Mouse (Mus musculus): ENCODE data around the gene Ccdc124. TPM values are rescaled to one million over a fixed set of nuclear protein-coding genes. Genes with fewer than 3 reads are reported as not detected.

The Ccdc124 gene
- polyA plus RNA-seq, 1 experiment: 142 TPM

DNA sequence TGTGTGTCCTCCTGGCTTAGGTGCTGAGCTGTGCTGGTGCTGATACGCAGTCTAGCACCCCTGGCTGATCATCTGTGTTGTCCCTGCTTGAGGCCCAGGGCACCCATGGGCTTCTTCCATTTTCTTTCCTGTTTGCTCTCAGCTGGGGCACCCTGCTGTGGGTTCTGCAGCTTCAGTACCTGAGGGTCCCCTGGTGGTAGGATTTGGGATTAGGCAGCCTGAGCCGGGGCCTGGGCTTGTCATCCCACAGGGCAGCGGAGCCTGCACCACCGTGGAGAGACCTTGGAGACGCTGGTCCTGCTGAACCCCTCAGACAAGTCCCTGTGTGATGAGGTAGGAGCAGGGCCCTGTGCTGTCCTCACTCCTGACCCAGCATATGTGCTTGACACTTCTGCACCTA is 37.9 kb upstream of the Ccdc124 start:
- Histone ChIP-seq H3ac (ENCODE audit: control insufficient read depth, insufficient read length, low read depth) (no peak overlapping the region), H3K79me2 (ENCODE audit: control insufficient read depth, insufficient read depth) (peaks cover 87% of the 10 kb centered on the region), H3K36me3 (ENCODE audit: control insufficient read depth, insufficient read depth) (peaks cover 41% of the 10 kb centered on the region), H3K27me3 (ENCODE audit: control insufficient read depth, insufficient read depth, insufficient read length) (no peaks in the 10 kb centered on the region), H3K79me3 (ENCODE audit: low read depth) (peaks cover 50% of the 10 kb centered on the region), H3K4me3 (ENCODE audit: insufficient read depth, poor library complexity, severe bottlenecking) (no peak overlapping the region)
- TF ChIP-seq CTCF (IDR thresholded peaks at IDR 0.05; ENCODE audit: control insufficient read depth, insufficient read depth, insufficient read length): no peak
- TF ChIP-seq MYOG (IDR thresholded peaks at IDR 0.05; ENCODE audit: control insufficient read depth, extremely low read depth, insufficient read length): no peak
- no peak for TF ChIP-seq CEBPB (IDR thresholded peaks at IDR 0.05; ENCODE audit: low read depth)
- no peak for TF ChIP-seq FOSL1 (IDR thresholded peaks at IDR 0.05; ENCODE audit: insufficient read depth, low read length, poor library complexity, severe bottlenecking)
- TF ChIP-seq USF1 (IDR thresholded peaks at IDR 0.05; ENCODE audit: low read depth): no peak

GRCm38 (mm10) chr8:70907518-70907917 is 33.8 kb upstream of the Ccdc124 start:
- Histone ChIP-seq H3K79me3 (ENCODE audit: low read depth) (peaks cover 47% of the 10 kb centered on the region), H3K27me3 (ENCODE audit: control insufficient read depth, insufficient read depth, insufficient read length) (no peaks in the 10 kb centered on the region), H3K36me3 (ENCODE audit: control insufficient read depth, insufficient read depth) (peaks cover 19% of the 10 kb centered on the region), H3ac (ENCODE audit: control insufficient read depth, insufficient read length, low read depth) (no peak overlapping the region), H3K79me2 (ENCODE audit: control insufficient read depth, insufficient read depth) (peaks cover 61% of the 10 kb centered on the region), H3K4me3 (ENCODE audit: insufficient read depth, poor library complexity, severe bottlenecking) (no peak overlapping the region)
- TF ChIP-seq CTCF (IDR thresholded peaks at IDR 0.05; ENCODE audit: control insufficient read depth, insufficient read depth, insufficient read length) (no peak), MYOD1 (IDR thresholded peaks at IDR 0.05; ENCODE audit: control insufficient read depth, insufficient read length, low read depth) (no peak), MYOG (IDR thresholded peaks at IDR 0.05; ENCODE audit: control insufficient read depth, extremely low read depth, insufficient read length) (no peak)

DNA sequence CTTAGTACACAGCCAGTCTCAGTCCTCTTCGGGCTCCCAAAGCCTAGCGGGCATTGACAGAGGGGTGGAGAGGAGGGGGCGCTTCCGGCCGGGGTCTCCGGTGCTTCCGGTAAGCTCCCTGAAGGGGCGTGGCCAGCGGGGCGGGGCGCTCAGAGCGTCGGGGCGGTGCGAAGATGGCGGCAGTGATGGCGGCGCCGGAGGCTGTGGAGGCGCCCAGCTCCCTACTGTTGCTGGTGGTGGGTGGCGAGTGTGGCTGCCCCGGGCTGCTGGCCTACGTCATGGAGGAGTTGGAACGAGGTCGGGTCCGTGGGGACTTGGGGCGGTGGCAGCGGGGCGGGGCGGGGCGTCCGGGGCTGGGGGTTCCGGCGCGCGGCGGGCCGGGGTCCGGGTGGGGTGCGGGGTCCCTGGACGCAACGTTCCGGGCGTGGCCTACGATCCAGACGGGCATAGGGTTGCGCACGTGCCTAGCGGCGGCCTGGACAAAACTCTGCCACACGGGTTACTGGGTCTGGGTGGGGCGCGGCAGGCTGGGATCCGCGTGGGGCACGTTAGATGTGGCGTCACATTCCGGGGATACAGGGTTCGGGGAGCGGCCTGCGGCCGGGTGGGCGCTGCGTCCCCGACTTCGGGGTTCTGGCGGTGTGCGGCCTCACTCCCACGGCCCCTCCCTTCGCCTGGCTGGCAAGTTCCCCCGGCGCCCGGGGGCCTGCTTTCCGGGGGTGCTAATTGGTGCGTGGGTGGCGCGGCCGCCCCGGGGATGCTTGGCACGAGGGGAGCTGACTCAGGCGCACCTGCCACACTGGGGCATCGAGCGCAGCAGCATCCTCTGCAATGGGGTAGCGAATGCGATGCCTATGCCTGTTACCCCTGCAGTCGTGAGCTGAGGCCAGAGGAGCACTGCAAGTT is 32.3 kb upstream of the Ccdc124 start, which contains the start of gene Map1s:
TSS of gene Map1s (plus strand) at position 102 of the 906 bp plus-strand sequence.
- TF ChIP-seq MYOG (IDR thresholded peaks at IDR 0.05; ENCODE audit: control insufficient read depth, extremely low read depth, insufficient read length) (no peak), MYOD1 (IDR thresholded peaks at IDR 0.05; ENCODE audit: control insufficient read depth, insufficient read length, low read depth) (peak; percentile 90), USF1 (IDR thresholded peaks at IDR 0.05; ENCODE audit: low read depth) (no peak), FOSL1 (IDR thresholded peaks at IDR 0.05; ENCODE audit: insufficient read depth, low read length, poor library complexity, severe bottlenecking) (no peak), MAX (IDR thresholded peaks at IDR 0.05) (peak; percentile 73), CEBPB (IDR thresholded peaks at IDR 0.05; ENCODE audit: low read depth) (no peak), CTCF (IDR thresholded peaks at IDR 0.05; ENCODE audit: control insufficient read depth, insufficient read depth, insufficient read length) (no peak)
- peaks cover 38% of the 10 kb centered on the region for H3K79me3 ChIP-seq (ENCODE audit: low read depth)
- H3K79me2 ChIP-seq (ENCODE audit: control insufficient read depth, insufficient read depth): peaks cover 48% of the 10 kb centered on the region
- H3K4me3 ChIP-seq (ENCODE audit: insufficient read depth, poor library complexity, severe bottlenecking): peak within 1 kb of the TSS; percentile 61
- H3ac ChIP-seq (ENCODE audit: control insufficient read depth, insufficient read length, low read depth): peak within 1 kb of the TSS; percentile 95
- H3K27me3 ChIP-seq (ENCODE audit: control insufficient read depth, insufficient read depth, insufficient read length): no peaks in the 10 kb centered on the region
- peaks cover 6% of the 10 kb centered on the region for H3K36me3 ChIP-seq (ENCODE audit: control insufficient read depth, insufficient read depth)

- peak overlapping the region; percentile 61 for H3K4me3 ChIP-seq (ENCODE audit: insufficient read depth, poor library complexity, severe bottlenecking)
These were observed 31.7 kb upstream of the Ccdc124 start for GRCm38 (mm10) chr8:70905463-70905830.

DNA sequence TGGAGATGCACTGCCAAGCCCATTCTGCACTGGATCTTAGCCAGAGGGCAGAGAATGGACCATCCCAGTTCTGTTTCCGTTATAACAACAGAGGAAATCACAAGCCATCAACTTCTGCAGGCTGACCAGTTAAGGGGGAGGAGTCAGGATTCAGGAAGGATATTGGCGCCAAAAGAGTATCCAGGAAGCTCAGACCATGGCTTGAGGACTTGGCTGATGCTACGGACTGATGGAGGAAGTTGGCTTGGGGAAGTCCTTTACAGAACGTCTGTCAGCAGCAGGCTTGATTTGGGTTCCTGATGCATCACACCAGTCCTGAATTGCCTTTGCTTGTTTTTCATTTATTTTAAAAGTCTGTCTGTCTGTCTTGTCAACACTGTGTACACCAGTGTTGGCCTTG is 30.8 kb upstream of the Ccdc124 start:
- H3K4me3 ChIP-seq (ENCODE audit: insufficient read depth, poor library complexity, severe bottlenecking): no peak overlapping the region
- H3K79me2 ChIP-seq (ENCODE audit: control insufficient read depth, insufficient read depth): peaks cover 37% of the 10 kb centered on the region
- H3K36me3 ChIP-seq (ENCODE audit: control insufficient read depth, insufficient read depth): no peaks in the 10 kb centered on the region
- no peak overlapping the region for H3ac ChIP-seq (ENCODE audit: control insufficient read depth, insufficient read length, low read depth)
- no peak for TF ChIP-seq USF1 (IDR thresholded peaks at IDR 0.05; ENCODE audit: low read depth)
- no peak for TF ChIP-seq MYOG (IDR thresholded peaks at IDR 0.05; ENCODE audit: control insufficient read depth, extremely low read depth, insufficient read length)
- TF ChIP-seq MYOD1 (IDR thresholded peaks at IDR 0.05; ENCODE audit: control insufficient read depth, insufficient read length, low read depth): no peak
- no peak for TF ChIP-seq CTCF (IDR thresholded peaks at IDR 0.05; ENCODE audit: control insufficient read depth, insufficient read depth, insufficient read length)
- no peak for TF ChIP-seq FOSL1 (IDR thresholded peaks at IDR 0.05; ENCODE audit: insufficient read depth, low read length, poor library complexity, severe bottlenecking)
- TF ChIP-seq CEBPB (IDR thresholded peaks at IDR 0.05; ENCODE audit: low read depth): no peak
- TF ChIP-seq MAX (IDR thresholded peaks at IDR 0.05): no peak
- peaks cover 30% of the 10 kb centered on the region for H3K79me3 ChIP-seq (ENCODE audit: low read depth)
- no peaks in the 10 kb centered on the region for H3K27me3 ChIP-seq (ENCODE audit: control insufficient read depth, insufficient read depth, insufficient read length)

More at GRCm38 (mm10) chr8:70905463-70905830, 31.7 kb upstream of the Ccdc124 start:
- TF ChIP-seq MAX (IDR thresholded peaks at IDR 0.05): no peak
- TF ChIP-seq CEBPB (IDR thresholded peaks at IDR 0.05; ENCODE audit: low read depth): no peak
- H3K36me3 ChIP-seq (ENCODE audit: control insufficient read depth, insufficient read depth): peaks cover under 1% of the 10 kb centered on the region
- peaks cover 32% of the 10 kb centered on the region for H3K79me3 ChIP-seq (ENCODE audit: low read depth)
- no peaks in the 10 kb centered on the region for H3K27me3 ChIP-seq (ENCODE audit: control insufficient read depth, insufficient read depth, insufficient read length)
- H3ac ChIP-seq (ENCODE audit: control insufficient read depth, insufficient read length, low read depth): peak overlapping the region; percentile 61
- peaks cover 42% of the 10 kb centered on the region for H3K79me2 ChIP-seq (ENCODE audit: control insufficient read depth, insufficient read depth)

DNA sequence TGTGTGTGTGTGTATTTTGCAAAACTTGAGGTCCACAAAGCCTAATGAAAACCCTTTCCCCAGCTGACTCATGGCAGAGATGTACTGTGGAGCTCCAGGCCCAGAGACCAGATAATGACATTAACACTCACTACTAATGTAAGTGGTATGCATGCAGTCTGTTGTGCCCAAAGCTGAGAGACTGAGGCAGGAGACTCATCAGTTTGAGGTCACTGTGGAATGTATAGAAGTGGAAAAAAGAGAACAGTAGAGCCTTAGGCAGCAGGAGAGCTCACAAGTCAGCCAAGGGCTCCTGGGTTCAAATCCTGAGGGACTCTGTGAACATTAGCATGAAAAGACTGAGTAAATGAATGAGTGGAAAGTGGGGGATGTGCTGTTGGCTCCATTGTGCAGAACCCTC is 29.8 kb upstream of the Ccdc124 start:
- Histone ChIP-seq H3K79me2 (ENCODE audit: control insufficient read depth, insufficient read depth) (peaks cover 28% of the 10 kb centered on the region), H3ac (ENCODE audit: control insufficient read depth, insufficient read length, low read depth) (no peak overlapping the region), H3K27me3 (ENCODE audit: control insufficient read depth, insufficient read depth, insufficient read length) (no peaks in the 10 kb centered on the region), H3K79me3 (ENCODE audit: low read depth) (peaks cover 21% of the 10 kb centered on the region), H3K36me3 (ENCODE audit: control insufficient read depth, insufficient read depth) (no peaks in the 10 kb centered on the region), H3K4me3 (ENCODE audit: insufficient read depth, poor library complexity, severe bottlenecking) (no peak overlapping the region)
- TF ChIP-seq MAX (IDR thresholded peaks at IDR 0.05): no peak
- peak; percentile 14 for TF ChIP-seq MYOD1 (IDR thresholded peaks at IDR 0.05; ENCODE audit: control insufficient read depth, insufficient read length, low read depth)
- TF ChIP-seq USF1 (IDR thresholded peaks at IDR 0.05; ENCODE audit: low read depth): no peak
- TF ChIP-seq CEBPB (IDR thresholded peaks at IDR 0.05; ENCODE audit: low read depth): no peak
- no peak for TF ChIP-seq CTCF (IDR thresholded peaks at IDR 0.05; ENCODE audit: control insufficient read depth, insufficient read depth, insufficient read length)
- no peak for TF ChIP-seq MYOG (IDR thresholded peaks at IDR 0.05; ENCODE audit: control insufficient read depth, extremely low read depth, insufficient read length)
